Mouse (Mus musculus) midbrain, embryonic 10.5 days (tissue): ENCODE results near the gene Fam71e1. TPM values are rescaled to one million over a fixed set of nuclear protein-coding genes. Genes with fewer than 3 reads are reported as not detected.

Experiments
- DNase-seq: peaks from one replicate; pipeline ENCODE4 v3.0.0-alpha.2; 2017; ENCODE audit warnings: low spot score
- H3K27ac ChIP-seq: fragments of 300-500 bp; sonication (generic); replicated peaks from 2 replicates; pipeline ENCODE4 v1.5.1; 2016; ENCODE audit warnings: mild to moderate bottlenecking
- H3K27me3 ChIP-seq: fragments of 300-500 bp; sonication (generic); 2 replicates; pipeline ENCODE4 v1.6.1; 2016; ENCODE audit warnings: low read depth, mild to moderate bottlenecking; ENCODE audit not compliant: poor library complexity, severe bottlenecking
- H3K36me3 ChIP-seq: fragments of 300-500 bp; sonication (generic); 2 replicates; pipeline ENCODE4 v1.6.1; 2016; ENCODE audit warnings: mild to moderate bottlenecking, moderate library complexity
- H3K4me1 ChIP-seq: fragments of 300-500 bp; sonication (generic); 2 replicates; pipeline ENCODE4 v1.6.1; 2016
- H3K4me3 ChIP-seq: fragments of 300-500 bp; sonication (generic); 2 replicates; pipeline ENCODE4 v1.5.1; 2016; ENCODE audit warnings: mild to moderate bottlenecking, moderate library complexity
- H3K9me3 ChIP-seq: fragments of 300-500 bp; sonication (generic); replicated peaks from 2 replicates; pipeline ENCODE4 v1.6.1; 2016; ENCODE audit warnings: mild to moderate bottlenecking
- WGBS: fragments of 180-500 bp; shearing (Covaris S2); methylation state at CpG from one replicate; pipeline ENCODE4 v1.1.7; 2016; 5-methylcytosine and 5-hydroxymethylcytosine counted together
- polyA plus RNA-seq: library from polyadenylated mRNA; unstranded; fragments of >200 nt; fragmentation: Nextera tagmentation; extraction: Ambion mirVana; gene quantifications from 2 replicates; pipeline ENCODE4 v1.2.1, GENCODE M21; 2016

The Fam71e1 gene
- polyA plus RNA-seq, 1 experiment from 2014 or later: 20.5 TPM

- H3K4me1 ChIP-seq: no peaks in the 10 kb centered on the region
- H3K9me3 ChIP-seq: no peaks in the 10 kb centered on the region
- WGBS: 94% methylated on average over 27 of the region's 27 CpGs
- H3K27me3 ChIP-seq: no peaks in the 10 kb centered on the region
- H3K36me3 ChIP-seq: peaks cover 88% of the 10 kb centered on the region
- H3K27ac ChIP-seq: no peak overlapping the region
- no peak overlapping the region for H3K4me3 ChIP-seq
- DNase-seq: no peak
Observed at GRCm38 (mm10) chr7:44535657-44536589, 39.5 kb downstream of the Fam71e1 start.

- no peaks in the 10 kb centered on the region for H3K9me3 ChIP-seq
- no peak overlapping the region for H3K4me3 ChIP-seq
- H3K27me3 ChIP-seq: no peaks in the 10 kb centered on the region
- peaks cover 95% of the 10 kb centered on the region for H3K36me3 ChIP-seq
- 93% methylated on average over 6 of the region's 6 CpGs for WGBS
- H3K27ac ChIP-seq: no peak overlapping the region
- no peak for DNase-seq
- no peaks in the 10 kb centered on the region for H3K4me1 ChIP-seq
Observed at GRCm38 (mm10) chr7:44536590-44536968, 40.2 kb downstream of the Fam71e1 start.

DNA sequence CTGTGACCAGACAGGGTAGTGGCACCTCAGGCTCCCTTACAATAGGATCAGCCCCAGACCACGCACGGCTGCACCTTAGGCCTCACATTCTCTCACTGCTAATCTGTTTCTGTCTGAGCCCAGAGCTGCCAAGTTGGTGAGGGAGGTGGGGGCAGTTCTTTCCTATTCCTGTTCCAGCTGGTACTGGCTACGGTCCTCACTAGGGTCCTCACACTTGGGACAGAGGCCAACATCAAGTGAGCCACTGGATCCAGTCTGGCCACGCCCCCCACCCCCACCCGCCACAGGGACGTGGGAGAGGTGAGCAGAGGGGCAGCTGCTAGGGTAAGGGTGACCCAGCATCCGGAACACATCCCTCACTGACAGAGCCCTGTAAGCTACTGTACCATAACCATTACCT lies 40.6 kb downstream of the Fam71e1 start:
- peaks cover 99% of the 10 kb centered on the region for H3K36me3 ChIP-seq
- no peaks in the 10 kb centered on the region for H3K4me1 ChIP-seq
- WGBS: 84% methylated on average over 7 of the region's 7 CpGs
- H3K27me3 ChIP-seq: no peaks in the 10 kb centered on the region
- no peak overlapping the region for H3K4me3 ChIP-seq
- no peaks in the 10 kb centered on the region for H3K9me3 ChIP-seq
- no peak overlapping the region for H3K27ac ChIP-seq
- DNase-seq: no peak

- Histone ChIP-seq H3K27me3 (no peaks in the 10 kb centered on the region), H3K4me3 (no peak overlapping the region), H3K9me3 (no peaks in the 10 kb centered on the region), H3K36me3 (peaks cover 100% of the 10 kb centered on the region), H3K27ac (no peak overlapping the region), H3K4me1 (no peaks in the 10 kb centered on the region)
- DNase-seq: no peak
- whole genome bisulfite sequencing: 93% methylated on average over 13 of the region's 13 CpGs
Observed at GRCm38 (mm10) chr7:44537496-44537895, 41.1 kb downstream of the Fam71e1 start.

DNA sequence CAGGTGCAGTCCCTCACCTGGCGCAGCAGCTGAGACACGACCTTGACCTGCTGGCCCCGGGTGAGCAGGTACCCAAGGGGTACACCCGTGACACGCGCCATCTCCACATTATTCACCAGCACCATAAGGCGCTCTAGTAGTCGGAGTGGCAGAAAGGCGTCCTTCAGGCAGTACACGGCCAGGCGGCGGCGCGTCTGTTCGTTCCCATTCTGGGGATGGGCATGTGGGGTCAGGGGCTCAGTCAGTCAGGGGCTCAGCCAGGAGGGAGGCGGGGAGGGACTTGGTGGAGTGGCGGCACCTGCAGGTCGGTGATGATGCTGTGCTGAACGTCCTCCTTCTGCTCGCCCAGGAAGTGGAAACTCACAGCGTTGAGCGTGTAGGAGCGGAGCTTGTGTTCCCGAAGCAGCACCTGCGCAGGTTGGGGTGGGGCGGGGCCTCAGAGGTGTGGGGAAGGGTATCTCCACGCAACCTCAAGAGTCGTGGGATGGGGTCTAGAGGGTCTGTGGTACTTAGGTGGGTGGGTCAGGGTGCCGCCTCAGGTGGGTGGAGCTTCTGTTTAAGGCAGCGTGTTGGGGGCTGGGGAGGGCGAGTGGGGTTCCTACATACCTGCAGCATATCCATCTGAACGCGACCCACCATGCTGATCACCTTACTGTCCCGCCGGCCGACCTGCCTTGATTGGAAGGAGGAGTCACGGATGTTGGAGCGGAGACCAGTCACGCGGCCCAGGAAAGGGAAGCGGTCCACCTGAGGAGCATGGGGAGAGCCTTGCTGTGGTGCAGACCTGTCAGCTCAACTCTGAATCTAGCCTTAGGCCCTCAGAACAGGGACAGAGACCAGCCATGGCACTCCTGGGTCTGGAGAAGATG lies 42.6 kb downstream of the Fam71e1 start:
- H3K27ac ChIP-seq: no peak overlapping the region
- no peak for DNase-seq
- H3K4me1 ChIP-seq: no peaks in the 10 kb centered on the region
- peaks cover 96% of the 10 kb centered on the region for H3K36me3 ChIP-seq
- no peaks in the 10 kb centered on the region for H3K27me3 ChIP-seq
- H3K9me3 ChIP-seq: no peaks in the 10 kb centered on the region
- no peak overlapping the region for H3K4me3 ChIP-seq
- WGBS: 94% methylated on average over 41 of the region's 41 CpGs

DNA sequence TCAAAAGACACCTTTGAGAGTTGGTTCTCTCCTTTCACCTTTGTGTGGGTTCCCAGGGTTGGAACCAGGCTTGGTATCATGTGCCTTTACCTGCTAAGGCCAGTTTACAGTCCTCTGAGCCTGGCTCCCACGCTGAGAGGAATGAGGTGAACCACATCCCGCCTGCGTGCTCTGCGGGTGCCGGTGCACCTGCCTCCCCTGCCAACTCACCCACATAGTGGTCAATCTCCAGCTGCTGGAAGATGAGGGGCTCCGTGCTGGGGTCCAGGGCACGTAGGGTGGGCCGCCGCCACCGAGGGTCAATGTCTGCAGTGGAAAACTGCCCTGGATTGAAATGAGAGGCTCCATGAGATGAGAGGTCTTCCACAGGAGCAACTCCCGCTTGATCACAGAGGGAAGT lies 46.2 kb downstream of the Fam71e1 start:
- WGBS: 93% methylated on average over 11 of the region's 11 CpGs
- no peak for DNase-seq
- Histone ChIP-seq H3K9me3 (peaks cover 9% of the 10 kb centered on the region; the same call in 1 of the 2 replicates), H3K27ac (no peak overlapping the region), H3K4me1 (peaks cover 9% of the 10 kb centered on the region), H3K27me3 (no peaks in the 10 kb centered on the region), H3K36me3 (peaks cover 80% of the 10 kb centered on the region), H3K4me3 (no peak overlapping the region; the same call in 1 of the 2 replicates)

- H3K27me3 ChIP-seq: no peaks in the 10 kb centered on the region
- peaks cover 75% of the 10 kb centered on the region for H3K36me3 ChIP-seq
- H3K4me3 ChIP-seq: no peak overlapping the region
- H3K9me3 ChIP-seq: peaks cover 9% of the 10 kb centered on the region; the same call in 1 of the 2 replicates
- no peak for DNase-seq
- no peak overlapping the region for H3K27ac ChIP-seq
- H3K4me1 ChIP-seq: peaks cover 14% of the 10 kb centered on the region
- 79% methylated on average over 12 of the region's 12 CpGs for WGBS
Observed at GRCm38 (mm10) chr7:44543071-44543470, 46.7 kb downstream of the Fam71e1 start.

- peaks cover 19% of the 10 kb centered on the region for H3K4me1 ChIP-seq
- no peak overlapping the region for H3K4me3 ChIP-seq
- no peak for DNase-seq
- peaks cover 63% of the 10 kb centered on the region for H3K36me3 ChIP-seq
- WGBS: 93% methylated on average over 3 of the region's 3 CpGs
- peaks cover 9% of the 10 kb centered on the region; the same call in 1 of the 2 replicates for H3K9me3 ChIP-seq
- H3K27me3 ChIP-seq: no peaks in the 10 kb centered on the region
- H3K27ac ChIP-seq: no peak overlapping the region
Observed at GRCm38 (mm10) chr7:44546274-44546673, 49.9 kb downstream of the Fam71e1 start.

GRCm38 (mm10) chr7:44547041-44547440 lies 50.7 kb downstream of the Fam71e1 start:
- Histone ChIP-seq H3K4me1 (peaks cover 20% of the 10 kb centered on the region), H3K4me3 (peak overlapping the region; percentile 77), H3K27me3 (no peaks in the 10 kb centered on the region), H3K9me3 (peaks cover 9% of the 10 kb centered on the region; the same call in 1 of the 2 replicates), H3K36me3 (peaks cover 63% of the 10 kb centered on the region), H3K27ac (0 out of 2 replicates have a peak overlapping the region, but pooled peaks have one; percentile 91)
- no peak for DNase-seq
- WGBS: 98% methylated on average over 13 of the region's 13 CpGs

DNA sequence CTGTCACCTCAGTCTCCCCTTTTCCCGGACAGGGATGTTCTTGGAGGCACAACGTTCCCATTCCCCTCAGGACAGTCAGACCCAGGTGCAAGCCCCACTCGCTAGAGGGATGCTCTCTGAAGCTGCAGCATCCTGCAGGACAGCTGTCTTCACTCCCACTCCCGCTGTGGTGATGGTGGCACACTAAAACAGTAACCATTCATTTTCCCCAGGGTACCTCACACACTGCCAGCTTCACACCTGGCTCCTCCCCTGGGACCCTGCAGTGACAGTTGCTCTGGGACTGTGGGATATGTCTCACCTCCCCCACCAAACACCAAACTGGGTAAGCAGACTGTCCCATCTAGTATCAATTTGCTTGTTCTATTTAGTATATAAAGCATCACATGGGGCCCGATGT lies 51.3 kb downstream of the Fam71e1 start:
- Histone ChIP-seq H3K4me3 (peak overlapping the region; percentile 77), H3K36me3 (peaks cover 62% of the 10 kb centered on the region), H3K27me3 (no peaks in the 10 kb centered on the region), H3K9me3 (peaks cover 9% of the 10 kb centered on the region; the same call in 1 of the 2 replicates), H3K4me1 (peaks cover 26% of the 10 kb centered on the region), H3K27ac (peak overlapping the region; percentile 91)
- no peak for DNase-seq
- 39% methylated on average over 5 of the region's 5 CpGs for WGBS

DNA sequence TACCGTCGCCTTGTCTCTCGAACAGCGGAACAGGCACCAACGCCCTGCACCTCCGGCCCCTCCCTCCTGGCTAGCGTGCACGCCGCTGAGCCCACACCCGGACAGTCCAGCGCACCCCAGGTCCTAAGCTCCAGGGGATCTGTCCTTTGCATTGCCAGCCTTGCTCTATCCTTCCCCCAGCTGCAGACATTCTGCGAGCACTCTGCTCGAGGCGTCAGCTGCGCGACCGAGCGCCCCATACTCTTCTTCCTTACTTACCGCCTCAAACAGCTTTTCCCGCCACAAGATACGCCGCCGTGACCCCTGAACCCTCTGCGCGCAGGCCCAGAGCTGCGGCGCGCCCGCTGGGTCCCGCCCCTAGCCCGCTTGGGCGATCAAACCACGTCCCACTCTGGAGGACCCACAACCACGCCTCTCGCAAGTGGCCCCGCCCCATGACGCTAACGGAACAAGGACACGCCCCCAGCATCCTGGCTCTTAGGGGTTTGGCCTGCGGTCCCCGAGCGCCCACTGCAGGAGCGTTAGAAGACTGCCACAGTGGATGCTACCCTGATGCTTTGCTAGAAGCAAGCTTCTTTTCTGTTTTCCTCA lies 52.2 kb downstream of the Fam71e1 start, which contains the start of gene Pold1:
Pold1 (minus strand) TSS at position 353 of the 591 bp plus-strand sequence.
- H3K4me1 ChIP-seq: peaks cover 35% of the 10 kb centered on the region
- H3K36me3 ChIP-seq: peaks cover 54% of the 10 kb centered on the region
- H3K4me3 ChIP-seq: peak within 1 kb of the TSS; percentile 77
- under 1% methylated on average over 43 of the region's 43 CpGs for WGBS
- peaks cover 9% of the 10 kb centered on the region; the same call in 1 of the 2 replicates for H3K9me3 ChIP-seq
- H3K27me3 ChIP-seq: no peaks in the 10 kb centered on the region
- peak; percentile 100 for DNase-seq
- H3K27ac ChIP-seq: peak within 1 kb of the TSS; percentile 91
